Mouse (Mus musculus) bone marrow, adult 2 months (tissue): ENCODE data around the gene Vwa8.

Source experiments
- CTCF ChIP-seq: fragments of 200-500 bp; IDR thresholded peaks from 2 replicates; pipeline ENCODE4 v1.5.1; 2011; ENCODE audit warnings: low read length, control low read depth; ENCODE audit not compliant: control insufficient read depth, insufficient read depth
- POLR2A ChIP-seq: fragments of 200-500 bp; IDR thresholded peaks from 2 replicates; pipeline ENCODE4 v1.6.1; 2011; ENCODE audit warnings: low read depth, mild to moderate bottlenecking, control low read depth, low read length, borderline replicate concordance; ENCODE audit not compliant: control insufficient read depth

DNA sequence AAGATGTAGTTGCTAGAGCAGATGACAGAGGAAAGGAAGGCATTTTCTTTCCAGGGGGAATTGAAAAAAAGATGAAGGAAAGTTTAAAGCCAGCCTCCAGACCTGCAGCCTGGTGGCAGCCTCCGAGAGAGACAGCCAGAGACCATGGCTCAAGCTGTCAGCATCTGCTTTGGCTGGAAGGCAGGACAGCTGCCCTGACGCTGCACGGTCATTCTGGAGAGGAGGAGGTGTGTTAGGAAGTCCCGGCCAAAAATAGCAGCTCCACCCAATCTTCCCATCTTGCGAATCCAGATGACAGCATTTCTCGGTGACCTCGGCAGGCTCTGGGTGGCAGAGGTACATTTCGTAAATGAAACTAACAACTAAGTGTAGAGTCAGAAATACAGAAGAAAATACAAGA, 225.9 kb downstream of the Vwa8 start:
- TF ChIP-seq POLR2A (no peak), CTCF (no peak)
